Mouse (Mus musculus) right cerebral cortex, adult 2 months (tissue): Measurements from ENCODE around the gene Otoa.

Experiments
- DNase-seq, 2 experiments: peaks; one replicate each; pipeline ENCODE4 v3.0.0; 2021 to 2022; ENCODE audit warnings: low spot score in 2 of 2

Otoa gene

DNA sequence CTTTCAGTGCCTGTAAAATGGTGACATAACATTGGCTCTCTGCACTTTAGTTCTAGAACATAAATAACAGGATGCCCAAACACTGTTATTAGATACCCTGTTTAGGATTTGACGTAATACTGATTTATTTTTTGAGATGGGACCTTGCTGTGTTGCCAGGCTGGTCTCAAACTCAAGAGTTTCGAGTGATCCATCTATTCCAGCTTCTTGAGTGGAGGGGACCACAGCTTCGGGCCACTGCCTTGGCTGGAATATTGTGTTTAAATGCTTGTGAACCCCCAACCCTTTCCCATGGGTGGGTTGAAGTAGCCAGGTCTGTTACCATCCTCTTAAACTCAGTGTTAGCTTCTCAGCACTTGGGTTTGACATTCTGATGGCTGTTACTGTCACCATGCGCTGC lies at the start of gene Otoa:
Gene Otoa, plus strand, starts transcription at position 301 of the 400 bp plus-strand sequence.
- no peak for DNase-seq

DNA sequence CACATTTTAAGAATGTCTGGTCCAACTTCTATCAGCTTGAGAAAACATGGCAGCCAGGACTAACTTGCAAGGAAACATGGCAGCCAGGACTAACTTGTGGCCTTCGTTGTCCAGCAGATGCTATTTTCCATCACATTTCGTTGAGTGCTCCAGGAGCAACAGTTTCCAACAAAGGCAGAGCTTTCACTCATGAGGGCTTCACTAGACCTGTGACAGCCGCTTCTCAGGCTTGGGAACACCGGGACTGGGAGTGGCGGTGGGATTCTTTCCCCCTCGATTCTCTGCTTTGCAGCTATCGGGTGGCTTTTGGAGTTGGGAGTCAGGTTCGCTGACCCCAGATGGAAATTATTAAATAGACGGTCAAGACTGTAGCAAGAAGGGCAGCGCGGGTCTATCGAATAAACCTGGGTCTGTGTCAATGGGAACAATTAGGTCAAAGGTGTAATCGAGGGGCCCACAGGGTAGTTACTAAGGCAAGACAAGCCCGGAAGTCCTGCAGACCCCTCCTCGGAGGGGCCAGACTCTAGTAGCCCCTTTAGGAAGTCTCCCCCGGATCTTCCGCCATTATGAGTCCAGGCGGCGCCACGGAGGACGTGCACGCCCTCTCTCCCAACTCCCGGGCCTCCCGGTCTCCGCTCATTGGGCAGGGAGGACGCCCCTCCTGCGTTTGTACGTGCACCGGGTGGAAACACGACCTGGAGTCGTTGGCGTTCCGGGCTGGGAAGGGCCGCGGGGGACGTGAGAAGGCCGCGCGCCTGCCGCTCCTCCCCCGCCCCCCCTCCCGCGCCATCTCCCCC lies 47.4 kb upstream of the Otoa start, which contains the start of gene Mettl9:
Gene Mettl9, plus strand, starts transcription at position 590 of the 797 bp plus-strand sequence.
- DNase-seq: peak; percentile 88 to 91

DNA sequence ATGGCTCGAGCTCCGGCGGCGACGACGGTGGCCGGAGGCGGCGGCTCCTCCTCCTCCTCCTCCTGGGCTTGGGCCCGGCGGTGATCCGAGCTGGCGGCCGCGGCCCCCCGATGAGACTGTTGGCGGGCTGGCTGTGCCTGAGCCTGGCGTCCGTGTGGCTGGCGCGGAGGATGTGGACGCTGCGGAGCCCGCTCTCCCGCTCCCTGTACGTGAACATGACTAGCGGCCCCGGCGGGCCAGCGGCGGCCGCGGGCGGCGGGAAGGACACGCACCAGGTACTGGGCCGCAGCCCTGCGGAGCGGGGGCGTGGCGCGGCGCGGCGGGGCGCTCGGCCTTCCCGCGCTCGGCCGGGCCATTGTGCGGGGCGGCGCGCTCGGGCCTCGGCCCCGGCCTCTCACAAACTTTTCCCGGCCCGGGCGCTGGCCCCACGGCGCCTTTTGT lies 46.7 kb upstream of the Otoa start:
- DNase-seq: peak; percentile 49 to 67

DNA sequence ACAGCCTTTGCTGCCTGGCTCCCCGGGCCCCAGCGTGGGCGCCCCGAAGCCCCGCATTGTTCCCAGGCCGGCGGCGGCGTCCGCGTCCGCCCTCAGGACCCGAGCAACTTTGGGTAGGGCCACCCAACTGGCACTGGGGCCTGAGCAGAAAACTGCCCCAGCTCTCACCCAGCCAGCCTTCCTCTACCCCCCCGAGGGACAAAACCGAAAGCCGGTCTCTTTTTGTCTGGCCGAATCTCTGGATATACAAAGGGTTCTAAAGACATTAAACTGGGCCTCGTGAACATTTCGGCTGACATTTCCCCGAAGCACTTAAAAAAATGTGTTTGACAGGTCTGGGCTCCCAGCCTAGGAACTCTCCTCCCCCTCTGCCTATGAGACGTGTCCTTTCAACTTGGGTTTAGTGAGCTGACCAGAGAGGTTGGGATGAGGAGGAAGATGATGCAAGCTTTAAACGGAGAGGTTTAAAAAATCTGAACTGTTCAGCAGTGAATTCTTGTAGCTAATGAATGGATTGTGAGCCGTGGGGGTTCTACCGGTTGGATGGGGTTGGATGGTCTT lies 46.2 kb upstream of the Otoa start:
- DNase-seq: peak; percentile 17 to 29

DNA sequence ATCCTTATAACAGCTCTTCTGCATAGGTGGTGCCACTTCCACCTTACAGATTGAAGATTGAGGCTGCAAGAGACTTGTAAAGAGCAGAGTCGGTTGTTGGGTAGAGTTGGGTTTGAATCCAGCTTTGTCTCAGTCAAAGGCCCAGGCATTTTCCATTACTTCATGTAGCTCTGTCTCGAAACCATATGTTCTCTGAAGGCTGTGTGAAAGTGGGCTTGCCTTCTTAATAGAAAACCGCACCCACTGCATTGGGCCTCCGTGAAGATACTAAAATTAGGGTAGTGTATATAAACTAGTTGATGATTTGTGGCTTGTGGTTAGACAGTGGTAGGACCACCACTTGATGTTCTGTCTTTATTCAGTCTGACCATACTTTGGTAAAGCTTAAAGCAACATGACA lies 40.9 kb upstream of the Otoa start:
- DNase-seq: no peak

DNA sequence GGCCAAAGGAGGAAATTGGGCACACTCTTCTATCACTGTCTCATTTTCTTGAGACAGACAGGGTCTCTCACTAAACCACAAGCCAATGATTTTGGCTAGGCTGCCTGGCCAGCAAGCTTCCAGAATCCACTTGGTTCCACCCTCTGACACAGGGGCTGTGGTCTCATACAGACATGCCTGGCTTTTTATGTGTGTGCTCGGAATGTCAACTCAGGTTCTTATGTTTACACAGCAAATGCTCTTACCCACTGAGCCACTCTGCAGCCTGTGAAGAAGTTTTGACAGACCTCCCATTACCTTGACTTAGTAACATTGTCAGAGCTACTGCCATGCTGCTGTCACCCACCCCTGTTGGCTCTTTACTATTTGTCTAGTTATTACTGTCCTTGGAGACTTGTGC lies 39.5 kb upstream of the Otoa start:
- DNase-seq: no peak

DNA sequence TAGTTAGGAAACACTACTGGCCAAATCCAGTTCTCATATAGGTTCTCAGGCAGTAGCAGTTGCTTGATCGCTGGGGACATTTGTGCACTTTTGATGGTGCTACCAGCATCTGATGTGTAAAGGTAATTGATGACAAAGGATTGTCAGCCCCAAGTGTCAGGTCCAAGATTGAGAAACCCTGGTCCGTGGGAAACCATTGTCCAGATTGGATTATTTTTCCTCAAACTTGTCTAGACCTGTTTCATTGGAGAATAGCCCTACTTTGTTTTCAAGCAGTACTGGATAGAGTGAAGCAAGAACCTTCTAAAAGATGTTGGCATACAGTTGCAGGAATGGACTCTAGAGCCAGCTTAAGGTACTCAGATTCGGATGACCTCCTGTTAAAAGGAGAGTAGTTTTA lies 38.4 kb upstream of the Otoa start:
- DNase-seq: no peak

DNA sequence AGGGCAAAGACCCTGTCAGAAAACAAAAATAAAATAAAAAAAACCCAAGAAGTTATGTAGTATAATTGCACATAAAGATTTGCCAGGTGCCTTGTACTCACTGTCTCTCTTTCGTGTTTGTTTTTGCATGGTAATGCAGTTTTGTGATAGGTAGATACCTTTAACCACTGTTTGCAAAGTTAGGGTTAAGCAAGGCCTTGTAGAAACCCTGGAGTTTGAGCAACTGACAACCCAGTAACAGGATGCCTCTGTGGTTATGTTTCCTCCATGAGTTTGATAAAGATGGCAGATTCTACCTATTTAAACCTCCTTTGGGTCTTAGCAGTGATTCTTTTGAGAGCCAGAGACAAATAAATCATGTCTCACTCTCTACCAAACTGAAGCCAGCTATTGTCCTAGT lies 37.9 kb upstream of the Otoa start:
- DNase-seq: no peak

DNA sequence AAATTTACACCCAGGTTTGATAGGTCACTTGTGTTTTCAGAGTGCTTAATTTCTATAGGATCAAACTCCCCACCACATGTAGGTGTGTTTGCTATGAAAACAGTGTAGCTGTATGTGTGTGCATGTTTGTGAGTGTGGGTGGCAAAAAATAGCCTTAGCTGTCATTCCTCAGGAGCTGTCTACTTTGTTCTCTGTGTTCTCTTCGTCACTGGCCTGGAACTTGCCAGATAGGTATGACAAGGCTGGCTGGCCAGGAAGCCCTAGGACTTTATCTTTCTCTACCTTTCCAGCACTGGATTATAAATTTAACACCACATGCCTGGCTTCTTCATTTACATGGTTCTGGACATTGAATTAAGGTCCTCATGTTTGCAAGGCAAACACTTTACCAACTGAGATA lies 37.2 kb upstream of the Otoa start:
- no peak for DNase-seq

DNA sequence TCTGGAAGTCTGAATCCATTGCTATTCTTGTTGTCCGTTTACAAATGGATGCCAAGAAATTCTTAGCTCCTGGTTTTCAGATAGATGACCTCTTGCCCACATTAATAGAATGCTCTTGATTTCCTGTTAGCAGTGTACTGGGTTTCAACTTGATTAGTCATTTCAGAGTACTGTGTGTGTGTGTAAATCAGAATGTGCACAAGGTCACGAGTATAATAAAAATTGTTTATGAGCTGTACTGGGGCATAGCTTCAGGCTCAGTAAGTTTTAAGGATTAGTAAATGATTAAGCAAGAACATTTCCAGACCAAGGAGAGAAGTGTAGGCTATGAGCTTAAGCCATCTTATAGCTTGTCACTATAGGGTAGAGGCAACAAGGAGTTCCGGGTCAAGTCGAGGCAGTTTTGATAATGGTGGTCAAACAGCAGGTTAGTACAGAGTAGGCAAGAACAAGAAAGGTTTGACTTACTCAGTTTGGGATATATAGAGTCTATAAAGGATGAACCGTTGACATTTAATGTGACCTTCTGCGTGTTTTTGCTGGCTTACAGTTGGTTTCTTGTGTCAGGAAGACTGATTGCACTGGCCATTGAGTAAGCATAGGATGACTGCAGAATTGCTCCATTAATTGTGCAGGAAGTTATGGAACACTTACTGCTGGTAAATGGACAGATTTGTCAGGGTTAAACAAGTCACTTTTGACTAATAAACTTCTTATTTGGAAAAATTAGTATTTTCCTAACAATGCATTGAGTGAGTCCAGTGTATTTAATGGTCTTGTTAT lies 35.6 kb upstream of the Otoa start:
- DNase-seq: no peak

DNA sequence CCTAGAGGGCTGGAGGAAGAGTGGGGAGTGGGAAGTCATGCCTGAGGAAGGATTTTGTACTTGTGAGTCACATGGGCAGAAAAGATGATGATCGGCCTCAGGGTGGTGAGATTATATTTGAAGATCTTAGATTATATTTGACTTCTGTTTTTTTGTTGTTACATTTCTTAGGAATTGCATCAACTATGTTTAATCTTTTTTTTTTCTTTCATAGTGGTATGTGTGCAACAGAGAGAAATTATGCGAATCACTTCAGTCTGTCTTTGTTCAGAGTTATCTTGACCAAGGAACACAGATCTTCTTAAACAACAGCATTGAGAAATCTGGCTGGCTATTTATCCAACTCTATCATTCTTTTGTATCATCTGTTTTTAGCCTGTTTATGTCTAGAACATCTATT lies 33.8 kb upstream of the Otoa start:
- DNase-seq: no peak

DNA sequence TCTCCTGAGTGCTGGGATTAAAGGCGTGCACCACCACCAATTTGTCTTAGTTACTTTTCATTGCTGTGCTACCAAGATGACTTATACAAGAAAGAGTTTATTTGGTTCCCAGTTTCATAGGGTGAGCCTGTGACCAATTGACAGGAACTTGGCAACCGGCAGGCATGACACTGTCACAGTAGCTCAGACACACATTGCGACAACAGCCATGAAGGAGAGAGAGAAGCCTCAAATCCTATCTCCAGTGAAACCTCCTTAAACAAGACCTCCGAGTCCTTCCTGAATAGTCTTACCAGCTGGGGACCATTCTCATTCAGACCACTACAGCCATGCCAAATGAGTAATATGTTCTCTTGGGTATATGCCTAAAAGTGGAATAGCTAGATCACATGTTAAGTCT lies 28.4 kb upstream of the Otoa start:
- no peak for DNase-seq

DNA sequence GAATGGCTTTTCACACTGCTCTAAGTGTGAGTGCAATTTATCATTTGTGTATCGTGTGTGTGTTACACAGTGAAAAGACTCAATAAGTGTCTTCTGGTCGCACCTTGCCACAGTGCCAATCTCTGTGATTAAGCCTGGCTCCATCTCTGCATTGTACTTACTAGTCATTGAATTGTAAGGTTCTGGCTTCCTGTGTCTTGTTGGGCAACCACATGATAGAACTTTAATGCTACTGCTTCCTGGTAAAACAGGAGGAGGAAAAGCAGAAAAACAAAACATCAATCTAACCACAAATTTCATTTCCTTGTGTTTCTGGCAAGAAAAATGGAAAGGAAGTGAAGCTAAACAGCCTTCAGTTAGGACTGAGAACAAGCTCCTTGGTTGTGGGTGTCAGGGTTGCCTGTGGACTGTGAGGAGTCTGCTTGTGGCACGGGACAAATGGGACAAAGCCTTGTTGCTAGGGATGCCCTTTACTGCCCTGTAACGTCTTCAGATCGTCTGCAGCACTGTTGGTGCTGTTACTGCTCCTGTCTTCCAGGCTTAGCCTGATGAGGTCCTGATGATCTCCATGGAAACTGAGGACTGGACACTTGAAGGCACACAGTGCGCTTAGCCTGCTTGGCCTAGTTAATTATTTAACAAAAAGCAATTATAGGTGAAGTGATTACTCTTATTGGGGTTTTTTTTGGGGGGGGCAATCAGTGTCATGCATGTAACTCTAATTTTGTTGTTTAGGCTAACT lies 21.8 kb upstream of the Otoa start:
- DNase-seq: no peak

DNA sequence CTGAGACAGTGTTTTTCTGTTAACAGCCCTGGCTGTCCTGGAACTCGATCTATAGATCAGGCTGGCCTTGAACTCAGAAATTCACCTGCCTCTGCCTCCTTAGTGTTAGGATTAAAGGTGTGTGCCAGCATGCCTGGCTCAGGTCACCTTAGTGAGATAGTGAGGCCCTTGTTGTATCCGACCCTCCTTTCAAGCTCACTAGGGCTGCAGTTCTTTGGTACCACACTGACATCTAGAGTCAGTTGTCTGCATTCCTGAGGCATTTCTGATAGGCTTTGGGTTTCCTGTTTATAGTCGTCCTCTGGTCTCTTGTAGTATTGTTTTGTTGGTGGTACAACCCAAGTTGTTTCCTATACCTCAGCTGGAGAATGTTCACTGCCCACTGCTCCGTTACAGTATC lies 17.1 kb upstream of the Otoa start:
- peak; percentile 28 to 35 for DNase-seq

DNA sequence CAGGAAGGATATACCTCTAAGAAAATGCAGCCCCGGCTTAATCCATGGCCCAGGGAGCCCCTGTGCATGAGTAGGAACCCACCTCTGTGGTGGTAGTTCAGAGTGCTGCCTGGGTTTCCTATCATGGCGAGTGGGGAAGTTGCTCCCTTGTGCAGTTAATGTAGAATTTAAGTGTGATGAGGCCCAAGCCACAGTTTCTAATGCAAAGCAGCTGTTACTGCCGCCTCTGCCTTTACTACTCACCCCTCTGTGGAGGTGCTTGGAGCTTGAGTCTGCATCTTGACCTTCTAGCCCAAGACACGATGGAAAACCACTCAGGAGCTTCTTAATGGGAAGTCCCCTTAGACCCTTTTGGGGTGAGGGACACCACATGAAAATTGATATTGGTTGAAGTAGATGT lies 10.2 kb upstream of the Otoa start:
- DNase-seq: no peak

DNA sequence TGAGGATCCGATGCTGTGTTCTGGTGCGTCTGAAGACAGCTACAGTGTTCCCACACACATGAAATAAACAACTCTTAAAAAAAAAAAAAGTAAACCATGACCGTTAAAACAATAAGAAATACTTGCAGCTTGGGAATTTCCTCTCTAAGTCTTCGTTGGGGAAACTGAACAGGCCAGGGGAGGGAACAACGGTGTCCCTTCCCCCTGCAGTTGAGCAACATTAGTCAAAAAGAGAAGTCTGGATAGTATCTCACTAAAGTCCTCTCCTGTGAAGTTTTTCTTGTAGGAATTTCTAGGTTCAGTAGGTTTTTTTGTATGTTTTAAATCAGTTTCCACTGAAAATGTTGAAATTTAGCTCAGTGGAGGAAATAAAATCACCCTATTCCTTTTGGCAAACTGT lies 8.9 kb upstream of the Otoa start:
- no peak for DNase-seq

DNA sequence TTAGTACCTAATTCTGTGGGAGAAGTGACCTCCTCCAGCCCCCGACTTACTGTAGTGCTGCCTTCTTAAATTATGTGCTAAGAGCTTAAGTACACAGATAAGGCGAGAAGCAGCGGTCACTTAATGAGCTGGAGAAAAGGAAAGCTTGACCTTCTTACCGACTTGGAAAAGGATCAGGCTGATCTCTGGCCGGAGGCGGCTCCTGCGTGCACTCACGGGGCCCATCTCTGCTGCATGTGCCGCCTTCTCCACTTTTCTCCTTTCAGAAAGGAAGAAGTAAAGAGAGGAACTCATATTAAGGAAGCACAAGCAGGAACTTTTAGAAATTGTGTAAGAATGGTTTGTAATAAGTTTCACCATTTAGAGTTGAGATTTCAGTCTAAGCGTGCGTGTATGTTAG lies 7.2 kb upstream of the Otoa start, which contains the start of gene Igsf6:
Gene Igsf6, minus strand, starts transcription at position 292 of the 400 bp plus-strand sequence.
- no peak for DNase-seq

DNA sequence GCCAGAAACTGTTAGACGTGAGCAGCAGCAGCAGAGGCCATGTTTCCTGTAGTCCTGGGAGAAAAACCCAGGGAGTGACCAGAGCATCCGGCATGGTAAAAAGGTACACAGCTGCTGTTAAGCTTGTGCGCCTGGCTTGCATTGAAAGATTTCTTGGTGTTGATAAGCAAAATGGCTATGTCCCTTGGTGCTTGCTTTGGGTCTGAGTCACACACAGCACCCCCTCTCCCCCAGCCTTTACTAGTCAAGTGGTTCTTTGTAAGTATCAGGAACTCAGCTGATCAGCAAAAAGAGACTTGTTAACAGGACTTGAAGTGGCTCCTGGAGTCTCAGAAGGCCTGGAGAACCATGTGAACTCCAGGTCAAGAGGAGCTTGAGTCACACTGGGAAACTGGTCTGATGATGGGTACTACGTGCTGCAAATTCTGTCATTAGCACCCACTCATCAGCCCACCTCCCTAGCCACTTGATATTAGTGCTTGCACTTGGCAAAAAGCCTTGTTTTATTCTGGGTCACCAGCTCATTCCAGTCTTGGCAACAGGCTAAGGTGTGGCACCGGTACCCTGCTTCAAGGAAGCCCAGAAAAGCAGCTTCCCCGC lies 6.5 kb upstream of the Otoa start:
- no peak for DNase-seq

DNA sequence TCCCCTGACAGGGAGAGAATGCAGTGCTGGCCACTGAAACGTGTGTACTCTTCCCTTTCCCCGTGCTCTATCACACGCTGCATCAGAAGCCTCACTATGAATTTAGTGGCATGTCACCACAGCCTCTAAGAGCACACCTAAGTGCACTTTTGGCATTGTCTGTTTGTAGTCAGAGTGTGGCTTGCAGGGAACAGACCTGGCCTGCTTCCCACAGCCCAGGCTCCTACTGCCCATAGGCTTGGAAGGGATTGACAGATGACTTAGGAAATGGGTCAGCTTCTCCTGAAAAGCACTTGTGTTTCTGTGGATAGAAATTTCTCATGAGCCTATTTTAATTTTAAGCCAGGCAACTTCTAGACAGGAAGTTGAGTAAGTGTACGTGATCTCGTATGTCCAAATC lies 6.0 kb upstream of the Otoa start:
- no peak for DNase-seq

DNA sequence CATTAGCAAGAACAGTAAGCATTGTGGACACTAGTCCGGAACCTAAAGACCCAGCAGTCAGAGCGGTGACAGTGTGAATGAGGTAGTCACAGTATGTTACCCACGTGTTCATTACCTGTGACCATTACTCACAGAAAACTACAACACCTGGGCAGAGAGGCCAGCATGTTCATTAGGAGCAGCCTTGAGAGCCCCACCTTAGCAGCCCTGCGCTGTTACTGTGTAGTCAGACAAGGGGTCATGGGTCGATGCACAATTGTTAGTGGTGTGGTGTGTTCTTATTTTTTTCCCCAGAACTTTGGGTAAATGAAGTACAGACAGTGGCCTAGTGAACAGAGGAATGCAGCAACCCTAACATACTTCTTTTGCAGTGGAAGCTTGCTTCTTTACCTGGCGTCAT lies 4.1 kb upstream of the Otoa start:
- no peak for DNase-seq

DNA sequence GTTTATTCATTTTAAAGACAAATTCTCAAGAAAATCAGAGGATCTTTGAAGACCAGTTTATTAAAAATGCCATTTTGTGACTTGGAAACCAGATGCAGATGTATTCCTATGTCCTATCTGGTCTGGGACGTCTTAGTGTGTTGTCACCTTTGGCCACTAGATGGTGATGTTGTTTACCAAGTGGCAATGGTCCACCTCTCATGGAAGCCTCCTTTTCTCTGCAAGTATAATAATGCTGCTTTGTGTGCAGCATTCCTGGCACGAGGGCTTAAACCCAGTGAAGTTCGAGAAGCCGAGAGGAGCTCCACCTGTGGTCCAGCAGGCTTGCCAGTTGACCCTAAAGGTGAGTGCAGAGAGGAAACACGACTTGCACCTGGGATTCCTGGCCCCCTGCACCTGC lies 3.6 kb upstream of the Otoa start:
- peak; percentile 80 to 84 for DNase-seq

DNA sequence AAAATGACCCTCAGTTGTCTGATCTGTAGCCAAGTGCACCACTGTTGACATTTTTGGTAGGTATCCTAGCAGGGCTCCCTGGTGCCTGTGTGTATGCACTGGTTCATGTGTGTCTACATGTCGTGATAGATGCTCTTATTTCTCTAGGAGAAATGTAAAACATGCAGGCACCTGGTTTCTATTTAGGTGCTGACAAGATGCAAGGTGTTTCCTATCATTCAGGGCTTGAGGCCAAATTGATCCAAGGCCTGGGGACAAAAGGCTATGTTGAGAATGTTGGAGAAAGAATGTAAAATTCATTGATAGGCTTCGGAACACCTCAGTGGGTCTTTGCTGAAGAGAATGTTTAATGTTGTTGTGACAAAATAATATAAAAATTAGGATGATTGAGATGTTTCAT lies 366 bp downstream of the Otoa start:
- DNase-seq: no peak
